13 mouse cellular contexts compared by ENCODE assay signal in the genomic region with DNA sequence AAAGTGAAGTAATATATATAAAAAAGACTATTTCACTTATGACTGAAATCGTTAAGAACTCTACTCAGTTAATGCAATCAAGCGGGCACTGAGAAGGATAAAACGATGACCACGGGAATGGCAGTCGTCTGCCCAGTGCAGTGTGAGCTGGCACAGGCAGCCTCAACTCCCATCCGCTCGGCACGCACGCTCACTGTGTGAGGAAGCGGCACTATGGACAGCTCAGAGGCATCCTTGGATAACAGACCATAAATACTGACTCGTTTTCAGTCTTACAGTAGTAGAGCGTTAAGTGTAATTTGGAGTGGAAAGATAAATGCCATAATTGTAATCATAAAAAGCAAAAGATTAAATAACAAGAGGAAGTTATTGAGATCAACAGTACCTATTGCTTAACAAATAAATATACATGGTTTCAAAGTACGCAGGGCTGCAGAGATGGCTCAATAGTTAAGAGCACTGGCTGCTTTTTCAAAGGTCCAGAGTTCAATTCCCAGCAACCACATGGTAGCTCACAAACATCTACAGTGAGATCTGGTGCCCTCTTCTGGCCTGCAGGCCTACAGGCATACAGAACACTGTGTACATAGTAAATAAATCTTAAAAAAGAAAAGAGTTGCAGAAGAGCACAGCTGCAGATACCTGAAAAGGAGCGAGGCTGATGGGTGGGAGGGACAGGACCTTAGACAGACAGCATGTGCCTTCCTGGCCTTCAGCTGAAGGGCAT. TPM values are rescaled to one million over a fixed set of nuclear protein-coding genes. Genes with fewer than 3 reads are reported as not detected.
DNase-seq lines count a peak whose midpoint lies in the region; TF ChIP-seq lines count a peak whose summit lies in the region.
"Had no signal": no experiment of that assay in that cellular context is flagged by ENCODE, and none has a peak within 500 bp of the region (broad histone marks: within the 10 kb centered on the region; RNA-seq: fewer than 3 reads in every experiment).

No protein-coding gene starts in this region.

- no peak overlapping the region for H3K4me3 ChIP-seq in kidney, adult 2 months (ENCODE audit: insufficient read depth, low read depth, low read length)
- H3K4me3 ChIP-seq: erythroblast, embryonic 14.5 days; hindbrain, embryonic 12.5 days had no signal

- no peaks in the 10 kb centered on the region for H3K4me1 ChIP-seq in kidney, adult 2 months (ENCODE audit: control insufficient read depth, insufficient read depth, low read length)
- H3K4me1 ChIP-seq: hindbrain, embryonic 12.5 days had no signal

- peak; percentile 48; the same call in 1 of the 2 replicates for TF ChIP-seq CTCF in kidney, adult 2 months (conservative IDR thresholded peaks at IDR 0.05; ENCODE audit: insufficient read depth, insufficient read length, low read depth, low read length)

- WGBS in kidney, adult 2 months, result 91% methylated on average over 14 of the region's 14 CpGs

- no peak for TF ChIP-seq POLR2A in kidney, adult 2 months (IDR thresholded peaks at IDR 0.05; ENCODE audit: low read depth, low read length)

- DNase-seq in kidney, adult 2 months, result peak; percentile 57
- DNase-seq in kidney, adult 18-20 months, result no peak
- peak; percentile 39 for DNase-seq in thymus, postnatal 4 days
- DNase-seq in thymus, postnatal 0 days (ENCODE audit: low spot score), result no peak
- DNase-seq in kidney, postnatal 25 days, result peak; percentile 32 to 46
- DNase-seq in cerebellum, adult 11 months, result no peak
- no peak for DNase-seq in frontal cortex, postnatal 14 days (ENCODE audit: low spot score in 2 of 2)
- DNase-seq in adrenal gland, postnatal 25 days, result no peak
- DNase-seq: cerebellum, postnatal 25 days; lung, postnatal 10 days; retina, postnatal 1 day had no signal

- no peaks in the 10 kb centered on the region for H3K27me3 ChIP-seq in kidney, adult 2 months (replicated peaks; ENCODE audit: control insufficient read depth, insufficient read depth, low read length)
- H3K27me3 ChIP-seq: hindbrain, embryonic 12.5 days had no signal

- H3K27ac ChIP-seq in kidney, adult 2 months (ENCODE audit: insufficient read depth, low read depth, low read length), result no peak overlapping the region
- H3K27ac ChIP-seq: hindbrain, embryonic 12.5 days had no signal

- peaks cover 8% of the 10 kb centered on the region for H3K36me3 ChIP-seq in kidney, adult 2 months (ENCODE audit: control insufficient read depth, insufficient read depth, low read length)

RNA-seq across cellular contexts. Expression of a gene that starts 44.5 kb away (rescaled TPM):
- polyA plus RNA-seq in kidney, adult 2 months (2012; rRNA removed), result 42.6 and 50.2 TPM in 2 replicates
- 20.0 and 26.6 TPM in 2 replicates for polyA plus RNA-seq in thymus, postnatal 0 days (2015; fragmentation: Nextera tagmentation; extraction: Ambion mirVana)
- total RNA-seq in adrenal gland, postnatal 25 days (2021), result 92.7 and 93.5 TPM in 2 replicates

Comparison
In these comparisons a context has a peak if more than half of its experiments do, and no peak if none do; other contexts are left out.
1. DNase-seq: peak in kidney, adult 2 months (single experiment), thymus, postnatal 4 days (single experiment) and kidney, postnatal 25 days (2 of 2); none in kidney, adult 18-20 months (single experiment), thymus, postnatal 0 days (single experiment), cerebellum, adult 11 months (single experiment), frontal cortex, postnatal 14 days (0 of 2) and adrenal gland, postnatal 25 days (single experiment).